Mouse (Mus musculus) lung, adult 2 months (tissue): ENCODE data around the gene Kcnh1. TPM values are rescaled to one million over a fixed set of nuclear protein-coding genes. Genes with fewer than 3 reads are reported as not detected.

ENCODE experiments used
- DNase-seq: peaks from one replicate; pipeline ENCODE4 v3.0.0; 2022
- H3K4me1 ChIP-seq: fragments of 200-500 bp; 2 replicates; pipeline ENCODE4 v1.6.1; 2011; ENCODE audit warnings: low read length; ENCODE audit not compliant: control insufficient read depth, insufficient read depth
- H3K4me3 ChIP-seq: fragments of 200-500 bp; replicated peaks from 2 replicates; pipeline ENCODE3; 2011; ENCODE audit warnings: low read depth, mild to moderate bottlenecking, control low read depth, low read length; ENCODE audit errors: extremely low read depth
- CTCF ChIP-seq: fragments of 200-500 bp; IDR thresholded peaks from 2 replicates; pipeline ENCODE4 v1.5.1; 2011; ENCODE audit warnings: mild to moderate bottlenecking, low read length, control low read depth; ENCODE audit not compliant: insufficient read depth
- POLR2A ChIP-seq: fragments of 200-500 bp; IDR thresholded peaks from 2 replicates; pipeline ENCODE4 v1.6.1; 2011; ENCODE audit warnings: low read depth, mild to moderate bottlenecking, control low read depth, low read length, borderline replicate concordance; ENCODE audit errors: extremely low read depth
- WGBS: fragments of 180-500 bp; shearing (Covaris S2); methylation state at CpG from one replicate; pipeline ENCODE4 v1.1.7; 2018; 5-methylcytosine and 5-hydroxymethylcytosine counted together
- polyA plus RNA-seq: library from polyadenylated mRNA; depleted of rRNA; stranded (reverse); fragments of >200 nt; gene quantifications from 2 replicates; pipeline ENCODE4 v1.2.3, GENCODE M21; 2012; rRNA removed

The Kcnh1 gene
- polyA plus RNA-seq, 1 experiment, result 1.9 TPM

DNA sequence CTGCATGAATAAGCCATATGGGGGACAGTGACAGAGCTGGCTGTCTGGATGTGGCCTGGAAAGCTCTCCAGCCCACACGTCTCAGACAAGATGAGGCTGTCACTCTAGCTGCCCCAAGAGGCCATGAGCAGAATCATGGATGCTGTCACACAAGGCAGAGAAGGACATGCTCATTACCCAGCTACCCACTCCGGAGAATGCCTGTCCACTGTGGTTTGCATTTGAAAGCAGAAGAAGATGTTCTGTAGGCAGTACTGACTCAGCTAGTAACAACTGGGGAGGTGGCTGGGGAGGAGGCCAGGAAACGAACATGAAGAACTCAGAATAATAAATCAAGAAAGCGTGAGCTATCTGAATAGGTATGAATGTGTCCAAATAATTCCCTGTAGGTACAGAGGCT lies 364.9 kb downstream of the Kcnh1 start:
- WGBS, result 79% methylated on average over 4 of the region's 4 CpGs
- DNase-seq, result no peak
- TF ChIP-seq CTCF (no peak), POLR2A (no peak)
- H3K4me1 ChIP-seq, result no peaks in the 10 kb centered on the region
- H3K4me3 ChIP-seq, result no peak overlapping the region

DNA sequence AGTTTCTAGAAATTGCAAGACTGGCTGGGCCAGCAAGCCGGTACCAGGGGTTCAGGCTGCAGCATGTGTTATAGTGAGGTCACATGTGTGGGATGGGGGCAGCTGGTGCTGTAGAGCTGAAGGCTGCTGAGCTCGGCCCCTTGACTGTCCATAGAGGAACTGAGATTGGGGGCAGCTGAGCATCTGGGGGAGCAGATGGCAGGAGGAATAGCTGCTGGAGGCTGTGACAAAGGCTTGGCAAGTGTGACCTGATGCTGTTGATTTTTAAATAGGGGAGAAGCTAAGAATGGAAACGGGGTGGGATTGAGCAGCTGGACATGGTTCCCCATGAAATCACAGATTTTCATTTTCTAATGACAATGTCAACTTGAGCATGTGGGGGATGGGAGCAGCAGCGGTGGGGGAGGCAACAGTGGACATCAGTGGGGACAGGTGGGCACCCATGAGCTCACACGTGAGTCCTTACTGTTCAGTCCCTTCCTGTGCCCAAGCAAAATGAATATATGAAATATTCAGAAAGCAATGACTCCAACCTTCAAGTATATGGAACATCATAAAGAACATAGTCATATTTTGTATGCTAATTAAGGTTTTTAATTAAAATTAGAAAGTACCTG lies 367.5 kb downstream of the Kcnh1 start:
- H3K4me3 ChIP-seq, result no peak overlapping the region
- 74% methylated on average over 5 of the region's 5 CpGs for WGBS
- no peaks in the 10 kb centered on the region for H3K4me1 ChIP-seq
- DNase-seq, result no peak
- TF ChIP-seq POLR2A (no peak), CTCF (no peak)

DNA sequence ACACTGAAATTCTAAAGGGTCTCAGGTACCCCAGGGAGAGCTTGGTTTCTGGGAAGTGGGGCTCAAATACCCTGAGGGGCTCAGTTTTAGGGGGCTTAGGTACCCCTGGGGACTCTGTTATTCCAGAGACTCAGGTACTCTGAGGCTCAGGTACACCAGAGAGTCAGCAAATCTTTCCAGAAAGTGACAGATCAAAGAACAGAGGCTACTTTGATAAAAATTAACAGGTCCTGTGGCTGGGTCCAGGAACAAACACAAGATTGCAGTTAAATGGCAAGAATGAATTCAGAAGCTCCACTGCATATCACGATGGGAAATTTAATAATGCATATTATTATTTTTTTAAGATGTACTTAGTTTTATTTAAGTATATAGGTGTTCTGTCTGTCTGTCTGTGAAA lies 368.8 kb downstream of the Kcnh1 start:
- DNase-seq, result no peak
- 77% methylated on average over 1 of the region's 1 CpGs for WGBS
- TF ChIP-seq POLR2A (no peak), CTCF (no peak)
- no peaks in the 10 kb centered on the region for H3K4me1 ChIP-seq
- H3K4me3 ChIP-seq, result no peak overlapping the region

Other genes with a start within 250 kb of the Kcnh1 start
- 3.9 and 9.5 TPM in 2 replicates for gene Rd3, start 213.4 kb upstream of the Kcnh1 start, polyA plus RNA-seq
- gene Traf5, start 98.2 kb upstream of the Kcnh1 start, polyA plus RNA-seq, result 16.2 and 23.5 TPM in 2 replicates
- 31.4 and 35.2 TPM in 2 replicates for gene Rcor3, start 52.7 kb upstream of the Kcnh1 start, polyA plus RNA-seq